Mouse (Mus musculus): ENCODE measurements around the gene Ibsp. TPM values are rescaled to one million over a fixed set of nuclear protein-coding genes. Genes with fewer than 3 reads are reported as not detected.

The Ibsp gene
- polyA plus RNA-seq, 1 experiment from 2014 or later = 0.20 TPM

DNA sequence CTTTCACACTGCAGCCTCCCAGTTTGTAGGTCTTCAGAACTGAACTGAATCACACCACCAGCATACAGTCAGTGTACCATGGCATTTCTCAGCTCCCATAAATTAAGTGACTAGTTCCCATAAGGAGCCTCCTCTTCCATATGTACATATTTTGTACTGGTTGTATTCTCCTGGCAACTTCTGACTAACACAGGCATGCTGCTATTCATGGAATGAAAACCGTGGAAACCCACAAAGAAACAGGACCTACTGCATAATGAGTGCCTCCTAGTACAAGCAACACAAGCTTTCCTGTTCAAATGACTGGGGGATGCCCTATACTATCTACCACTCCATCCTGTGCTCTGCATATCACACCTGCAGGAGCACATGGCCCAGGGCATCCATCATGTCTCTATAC, 52.1 kb downstream of the Ibsp start:
- Histone ChIP-seq H3K27ac (replicated peaks) (no peak overlapping the region), H3K9me3 (no peaks in the 10 kb centered on the region), H3K27me3 (replicated peaks; ENCODE audit: low read depth, poor library complexity, severe bottlenecking) (0 out of 2 replicates have a peak, but pooled peaks cover 4% of the 10 kb centered on the region), H3K4me1 (no peaks in the 10 kb centered on the region), H3K4me3 (no peak overlapping the region), H3K36me3 (replicated peaks) (no peaks in the 10 kb centered on the region)
- no peak for DNase-seq (ENCODE audit: low spot score)
- 82% methylated on average over 1 of the region's 1 CpGs for WGBS

DNA sequence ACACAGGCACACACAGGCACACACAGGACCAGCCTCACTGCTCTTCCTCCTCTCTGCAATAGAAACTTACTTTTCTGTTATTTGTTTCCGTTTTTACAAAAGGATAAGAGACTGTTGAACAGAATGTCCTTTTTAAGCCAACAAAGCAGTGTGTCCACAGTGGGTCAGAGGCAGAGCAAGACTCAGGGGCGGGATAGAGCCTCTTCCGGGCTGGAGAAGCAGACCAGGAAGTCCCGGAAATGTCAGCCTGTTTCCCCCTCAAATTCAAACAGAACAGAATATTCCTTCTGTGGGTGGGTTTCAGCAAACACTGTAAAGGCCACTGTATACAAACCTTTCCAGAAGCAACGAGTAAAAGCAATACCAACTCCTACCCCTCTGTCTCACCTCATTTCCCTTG, 52.9 kb downstream of the Ibsp start:
- no peak for DNase-seq (ENCODE audit: low spot score)
- no peak overlapping the region for H3K4me3 ChIP-seq
- no peaks in the 10 kb centered on the region for H3K36me3 ChIP-seq (replicated peaks)
- no peaks in the 10 kb centered on the region for H3K4me1 ChIP-seq
- peaks cover 10% of the 10 kb centered on the region; the same call in 1 of the 2 replicates for H3K27me3 ChIP-seq (replicated peaks; ENCODE audit: low read depth, poor library complexity, severe bottlenecking)
- H3K9me3 ChIP-seq = no peaks in the 10 kb centered on the region
- no peak overlapping the region for H3K27ac ChIP-seq (replicated peaks)
- WGBS = 74% methylated on average over 5 of the region's 5 CpGs

DNA sequence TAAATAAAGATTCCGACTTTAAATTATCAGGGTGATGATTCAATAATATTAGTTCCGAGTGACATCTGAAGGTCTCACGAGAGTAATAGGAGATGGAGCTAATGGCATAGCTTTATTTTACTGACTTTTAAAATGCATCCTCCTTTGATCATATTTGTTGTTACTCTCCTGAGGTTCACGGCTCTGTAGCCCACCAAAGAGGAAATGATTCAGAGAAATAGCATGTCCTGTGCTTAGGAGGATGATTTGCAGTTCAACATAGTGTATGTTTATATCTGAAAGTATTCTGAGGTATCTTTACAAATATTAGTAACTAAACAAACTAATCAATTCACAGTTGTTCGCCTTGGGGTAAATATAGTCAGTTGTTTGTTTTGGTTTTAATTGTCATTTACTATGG, 58.6 kb downstream of the Ibsp start:
- no peaks in the 10 kb centered on the region for H3K36me3 ChIP-seq (replicated peaks)
- DNase-seq (ENCODE audit: low spot score) = no peak
- no peak overlapping the region for H3K4me3 ChIP-seq
- 78% methylated on average over 5 of the region's 5 CpGs for WGBS
- H3K27me3 ChIP-seq (replicated peaks; ENCODE audit: low read depth, poor library complexity, severe bottlenecking) = peaks cover 11% of the 10 kb centered on the region; the same call in 1 of the 2 replicates
- no peak overlapping the region for H3K27ac ChIP-seq (replicated peaks)
- H3K4me1 ChIP-seq = peaks cover 16% of the 10 kb centered on the region
- no peaks in the 10 kb centered on the region for H3K9me3 ChIP-seq

DNA sequence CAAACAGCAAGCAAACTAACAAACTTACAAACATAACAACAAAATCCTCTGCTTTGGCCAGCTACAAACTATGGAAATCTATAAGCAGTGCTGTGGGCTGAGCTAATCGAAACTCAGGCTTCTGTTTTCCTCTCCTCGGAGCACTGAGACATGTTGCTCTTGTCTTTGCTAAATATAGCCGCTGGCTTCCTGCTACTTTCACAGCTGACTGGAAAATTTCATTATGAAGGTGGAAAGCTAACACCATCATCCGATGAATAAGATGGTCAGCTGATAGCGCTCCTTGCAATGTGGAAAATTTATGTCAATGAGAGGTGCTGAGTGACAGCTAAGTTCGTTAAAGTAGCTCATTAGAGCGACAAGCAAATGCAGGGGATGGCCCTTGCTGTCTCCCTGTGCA, 59.6 kb downstream of the Ibsp start:
- WGBS = 65% methylated on average over 7 of the region's 7 CpGs
- no peaks in the 10 kb centered on the region for H3K9me3 ChIP-seq
- no peak overlapping the region for H3K27ac ChIP-seq (replicated peaks)

DNA sequence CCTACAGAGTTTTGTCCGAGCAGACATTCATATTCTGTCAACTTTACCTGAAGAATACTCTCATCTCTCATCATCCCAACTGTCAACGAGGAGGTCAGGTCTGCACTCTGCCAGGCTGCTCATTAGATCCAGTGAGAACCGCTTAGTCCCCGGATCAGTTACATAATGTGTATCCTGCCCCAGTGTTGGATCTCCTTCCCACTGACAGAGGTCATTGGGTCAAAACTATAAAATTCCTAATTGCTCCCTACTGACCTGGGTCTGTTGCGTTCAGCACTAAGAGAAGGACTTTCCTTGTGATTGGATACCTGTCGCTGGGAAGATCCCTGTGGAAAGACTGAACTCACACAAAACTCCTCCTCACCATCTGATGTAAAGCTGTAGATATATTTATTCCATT, 60.3 kb downstream of the Ibsp start:
- Histone ChIP-seq H3K27me3 (replicated peaks; ENCODE audit: low read depth, poor library complexity, severe bottlenecking) (peaks cover 7% of the 10 kb centered on the region; the same call in 1 of the 2 replicates), H3K9me3 (no peaks in the 10 kb centered on the region), H3K27ac (replicated peaks) (no peak overlapping the region), H3K36me3 (replicated peaks) (no peaks in the 10 kb centered on the region), H3K4me3 (no peak overlapping the region), H3K4me1 (peaks cover 16% of the 10 kb centered on the region)
- peak; percentile 41 for DNase-seq (ENCODE audit: low spot score)
- WGBS = 35% methylated on average over 6 of the region's 6 CpGs

More for the DNA sequence above, 59.6 kb downstream of the Ibsp start:
- Histone ChIP-seq H3K36me3 (replicated peaks) (no peaks in the 10 kb centered on the region), H3K27me3 (replicated peaks; ENCODE audit: low read depth, poor library complexity, severe bottlenecking) (peaks cover 11% of the 10 kb centered on the region; the same call in 1 of the 2 replicates), H3K4me3 (no peak overlapping the region), H3K4me1 (peaks cover 16% of the 10 kb centered on the region)
- no peak for DNase-seq (ENCODE audit: low spot score)

Small RNA genes lying within 50 kb of the gene (microRNA-seq; reads per million reads assigned to microRNA genes)
- not detected for gene Gm23616

Other genes starting within 250 kb of the Ibsp start
- not detected in 2 replicates for gene Gm17660, start 221.6 kb upstream of the Ibsp start, polyA plus RNA-seq (2016; fragmentation: Nextera tagmentation; extraction: Ambion mirVana)
- 26.5 and 28.3 TPM in 2 replicates for gene Sparcl1, start 185.4 kb upstream of the Ibsp start, polyA plus RNA-seq (2016; fragmentation: Nextera tagmentation; extraction: Ambion mirVana)
- not detected in 2 replicates for gene Dspp, start 128.5 kb upstream of the Ibsp start, polyA plus RNA-seq (2016; fragmentation: Nextera tagmentation; extraction: Ambion mirVana)
- 0.06 and 0.09 TPM in 2 replicates for gene Dmp1, start 96.6 kb upstream of the Ibsp start, polyA plus RNA-seq (2016; fragmentation: Nextera tagmentation; extraction: Ambion mirVana)
- gene Mepe, start 26.2 kb downstream of the Ibsp start, polyA plus RNA-seq (2016; fragmentation: Nextera tagmentation; extraction: Ambion mirVana) = not detected in 2 replicates
- gene Spp1, start 135.9 kb downstream of the Ibsp start, polyA plus RNA-seq (2016; fragmentation: Nextera tagmentation; extraction: Ambion mirVana) = 6.0 and 6.5 TPM in 2 replicates
- 10.3 and 10.5 TPM in 2 replicates for gene Pkd2, start 160.3 kb downstream of the Ibsp start, polyA plus RNA-seq (2016; fragmentation: Nextera tagmentation; extraction: Ambion mirVana)
- gene BC005561, start 209.2 kb downstream of the Ibsp start, polyA plus RNA-seq (2016; fragmentation: Nextera tagmentation; extraction: Ambion mirVana) = 12.9 and 13.3 TPM in 2 replicates